Mouse (Mus musculus) limb, embryonic 13.5 days (tissue): ENCODE measurements around the gene Lsamp. TPM values are rescaled to one million over a fixed set of nuclear protein-coding genes. Genes with fewer than 3 reads are reported as not detected.
A peak's percentile ranks its signal among the peaks of the same experiment; 100 is the strongest.

Experiments used
- ATAC-seq: fragments of 200-750 bp; cut with Nextera tagmentation; 2 replicates; pipeline ENCODE4 v1.8.0; 2017; ENCODE audit warnings: low read depth, moderate number of reproducible peaks, moderate TSS enrichment; ENCODE audit not compliant: low FRiP score
- H3K27ac ChIP-seq: fragments of 300-500 bp; sonication (generic); 2 replicates; pipeline ENCODE4 v1.5.1; 2015; ENCODE audit warnings: inconsistent platforms, mild to moderate bottlenecking, moderate library complexity
- H3K27me3 ChIP-seq: fragments of 300-500 bp; sonication (generic); 2 replicates; pipeline ENCODE4 v1.6.1; 2015; ENCODE audit warnings: mild to moderate bottlenecking, inconsistent platforms
- H3K36me3 ChIP-seq: fragments of 300-500 bp; sonication (generic); 2 replicates; pipeline ENCODE4 v1.6.1; 2015; ENCODE audit warnings: inconsistent platforms, mild to moderate bottlenecking, moderate library complexity
- H3K4me1 ChIP-seq: fragments of 300-500 bp; sonication (generic); 2 replicates; pipeline ENCODE4 v1.6.1; 2015; ENCODE audit warnings: inconsistent platforms
- H3K4me2 ChIP-seq: fragments of 300-500 bp; sonication (generic); replicated peaks from 2 replicates; pipeline ENCODE4 v1.6.1; 2015; ENCODE audit warnings: inconsistent platforms, mild to moderate bottlenecking, moderate library complexity
- H3K4me3 ChIP-seq: fragments of 300-500 bp; sonication (generic); 2 replicates; pipeline ENCODE4 v1.5.1; 2015; ENCODE audit warnings: moderate library complexity, mild to moderate bottlenecking, inconsistent platforms
- H3K9ac ChIP-seq: fragments of 300-500 bp; sonication (generic); 2 replicates; pipeline ENCODE4 v1.6.1; 2015; ENCODE audit warnings: mild to moderate bottlenecking, inconsistent platforms
- H3K9me3 ChIP-seq: fragments of 300-500 bp; sonication (generic); 2 replicates; pipeline ENCODE4 v1.6.1; 2016; ENCODE audit warnings: inconsistent platforms
- WGBS: fragments of 180-500 bp; shearing (Covaris S2); methylation state at CpG from one replicate; pipeline ENCODE4 v1.1.7; 2015; 5-methylcytosine and 5-hydroxymethylcytosine counted together
- polyA plus RNA-seq: library from polyadenylated mRNA; unstranded; fragments of >200 nt; fragmentation: Nextera tagmentation; extraction: Ambion mirVana; gene quantifications from 2 replicates; pipeline ENCODE4 v1.2.1, GENCODE M21; 2015

The Lsamp gene
- polyA plus RNA-seq, 1 experiment from 2014 or later = 11.3 TPM

DNA sequence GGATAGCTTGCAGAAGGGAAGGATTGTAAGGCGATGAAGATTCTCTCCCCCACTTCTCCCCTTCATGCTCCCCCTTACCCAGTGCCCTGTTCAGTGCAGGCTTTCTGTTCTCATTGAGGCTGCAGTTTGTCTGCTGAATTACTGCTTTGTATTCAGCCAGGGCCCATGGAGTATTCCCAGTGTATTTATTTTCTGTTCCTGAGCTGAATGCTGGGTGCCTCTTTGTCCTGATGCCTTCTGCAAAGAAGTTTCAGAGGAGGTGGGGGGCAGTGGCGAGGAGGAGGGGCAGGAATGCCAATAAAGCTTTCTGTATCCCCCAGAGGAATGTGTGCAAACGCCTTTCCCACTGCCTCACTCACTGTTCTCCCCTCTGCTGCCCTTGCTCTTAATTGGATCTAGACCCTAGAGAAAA lies 1567.7 kb downstream of the Lsamp start:
- Histone ChIP-seq H3K27ac (no peak overlapping the region), H3K9me3 (no peaks in the 10 kb centered on the region), H3K9ac (no peak overlapping the region), H3K4me1 (peaks cover 11% of the 10 kb centered on the region), H3K4me2 (peak overlapping the region; percentile 38; the same call in 1 of the 2 replicates), H3K27me3 (no peaks in the 10 kb centered on the region), H3K36me3 (no peaks in the 10 kb centered on the region), H3K4me3 (no peak overlapping the region)
- ATAC-seq = peak; percentile 73
- WGBS = 13% methylated on average over 3 of the region's 3 CpGs

DNA sequence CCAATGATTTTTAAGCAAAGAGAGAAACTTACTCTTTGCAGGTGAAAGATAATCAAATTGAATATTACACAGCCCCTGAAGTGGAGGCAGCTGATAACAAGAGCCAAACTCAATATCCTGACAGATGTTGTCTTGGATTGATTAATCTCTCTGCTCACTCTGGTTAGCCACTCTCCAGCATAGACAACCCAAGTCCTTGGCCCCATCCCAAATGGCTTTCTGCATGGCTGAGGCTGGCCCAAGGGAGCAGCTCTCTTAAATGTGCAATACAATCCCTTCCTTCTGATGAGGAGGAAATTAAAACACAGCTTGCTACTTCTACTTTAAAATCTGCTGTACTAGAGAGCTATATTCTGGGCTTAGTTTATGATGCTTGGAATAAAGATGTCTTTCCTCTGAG lies 1572.9 kb downstream of the Lsamp start:
- Histone ChIP-seq H3K9me3 (no peaks in the 10 kb centered on the region), H3K27ac (no peak overlapping the region), H3K4me3 (no peak overlapping the region), H3K4me1 (peaks cover 4% of the 10 kb centered on the region), H3K27me3 (no peaks in the 10 kb centered on the region), H3K36me3 (no peaks in the 10 kb centered on the region), H3K4me2 (no peak overlapping the region), H3K9ac (no peak overlapping the region)
- no peak for ATAC-seq

DNA sequence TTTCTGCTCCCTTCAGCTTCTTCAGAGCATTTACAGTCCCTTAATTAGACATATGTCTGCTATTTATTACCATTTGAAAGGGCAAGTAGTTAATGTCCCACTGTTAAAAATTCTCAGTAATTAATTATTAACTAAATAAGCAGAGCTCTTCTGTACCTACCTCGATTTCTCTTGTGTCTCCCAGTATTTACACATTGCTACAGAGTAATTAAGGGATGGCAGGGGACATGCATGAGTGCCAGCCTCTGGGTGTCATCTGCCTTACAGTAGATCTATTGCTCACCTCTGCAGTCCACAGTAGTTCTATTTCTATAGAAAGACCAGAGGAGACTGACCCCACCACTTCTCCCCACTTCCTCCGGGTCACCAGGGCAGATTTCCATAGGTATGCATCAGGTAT lies 1581.1 kb downstream of the Lsamp start:
- no peak overlapping the region for H3K4me2 ChIP-seq
- no peaks in the 10 kb centered on the region for H3K4me1 ChIP-seq
- WGBS = 58% methylated on average over 2 of the region's 2 CpGs
- H3K27me3 ChIP-seq = no peaks in the 10 kb centered on the region
- ATAC-seq = no peak
- H3K9me3 ChIP-seq = no peaks in the 10 kb centered on the region
- H3K9ac ChIP-seq = no peak overlapping the region
- H3K27ac ChIP-seq = no peak overlapping the region
- no peak overlapping the region for H3K4me3 ChIP-seq
- H3K36me3 ChIP-seq = no peaks in the 10 kb centered on the region

DNA sequence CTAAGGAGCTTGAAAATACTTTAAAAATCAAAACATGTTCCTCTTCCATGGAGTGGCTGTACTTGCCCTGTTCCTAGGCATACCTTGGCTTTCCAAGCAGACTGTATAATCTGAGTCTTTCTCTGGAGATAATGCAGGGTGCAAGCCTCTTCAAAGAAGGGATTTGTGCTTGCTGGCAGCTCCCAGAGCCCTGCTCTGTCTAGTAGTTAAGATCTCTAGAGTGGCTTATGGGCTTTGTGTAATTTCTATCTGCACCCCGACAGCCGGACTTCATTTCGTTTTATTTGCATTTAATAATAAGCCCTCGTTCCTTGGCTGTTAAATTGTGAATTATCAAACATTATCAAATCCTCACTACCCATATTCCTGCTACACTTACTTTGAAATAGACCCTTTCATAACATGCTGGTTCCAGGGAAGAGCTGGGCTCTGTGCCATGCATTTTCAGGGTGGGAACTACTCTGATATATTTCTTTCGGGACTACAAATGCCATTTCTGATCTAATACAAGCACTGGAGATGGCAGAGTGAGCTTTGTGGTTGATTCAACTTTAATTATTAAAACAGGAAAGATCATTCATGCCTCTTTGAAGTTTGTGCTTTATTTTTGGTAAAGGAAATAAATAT lies 1604.6 kb downstream of the Lsamp start:
- H3K9me3 ChIP-seq = no peaks in the 10 kb centered on the region
- H3K4me2 ChIP-seq = no peak overlapping the region
- no peaks in the 10 kb centered on the region for H3K27me3 ChIP-seq
- 59% methylated on average over 5 of the region's 5 CpGs for WGBS
- no peaks in the 10 kb centered on the region for H3K36me3 ChIP-seq
- ATAC-seq = no peak
- H3K4me1 ChIP-seq = no peaks in the 10 kb centered on the region
- no peak overlapping the region for H3K4me3 ChIP-seq
- no peak overlapping the region for H3K9ac ChIP-seq
- no peak overlapping the region for H3K27ac ChIP-seq

DNA sequence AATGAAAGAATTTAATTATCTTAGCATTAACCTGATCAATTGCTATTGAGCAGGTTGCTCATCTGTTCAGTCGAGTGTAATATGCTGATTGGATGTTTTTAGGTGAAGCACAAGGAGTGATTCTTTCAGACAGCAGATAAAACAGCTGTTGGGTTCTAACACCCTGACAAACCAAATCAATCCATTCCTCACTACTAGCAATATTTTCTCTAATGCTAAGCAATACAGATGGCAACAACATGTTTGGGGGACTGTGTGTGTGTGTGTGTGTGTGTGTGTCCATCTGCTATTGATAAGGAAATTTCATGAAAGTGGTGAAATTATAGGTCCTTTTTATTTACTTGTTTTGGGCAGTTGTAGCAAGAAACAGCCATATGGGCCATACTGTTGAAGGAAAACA lies 1628.1 kb downstream of the Lsamp start:
- Histone ChIP-seq H3K9ac (no peak overlapping the region), H3K36me3 (no peaks in the 10 kb centered on the region), H3K27ac (no peak overlapping the region), H3K9me3 (no peaks in the 10 kb centered on the region), H3K4me1 (no peaks in the 10 kb centered on the region), H3K4me2 (no peak overlapping the region), H3K4me3 (no peak overlapping the region), H3K27me3 (no peaks in the 10 kb centered on the region)
- WGBS = 61% methylated on average over 1 of the region's 1 CpGs
- no peak for ATAC-seq

DNA sequence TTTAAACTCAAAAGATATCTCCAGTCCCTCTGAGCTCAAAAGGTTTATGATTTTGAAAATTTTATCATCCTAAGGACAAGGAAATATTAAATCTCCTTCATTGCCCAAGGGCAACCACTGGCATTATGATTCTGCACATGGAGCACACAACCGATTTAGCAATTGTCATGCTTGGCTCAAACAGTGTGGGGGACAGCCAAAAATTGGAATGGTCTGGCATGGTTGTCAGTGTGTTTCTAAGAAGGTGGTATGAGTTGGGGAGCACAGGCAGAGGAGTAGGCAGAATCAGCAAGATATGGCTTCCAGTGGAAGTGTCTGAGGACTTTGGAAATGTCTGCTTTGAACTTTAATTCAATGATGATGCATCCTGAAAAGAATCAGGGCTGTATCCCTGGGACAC lies 1639.7 kb downstream of the Lsamp start:
- WGBS = 86% methylated on average over 1 of the region's 1 CpGs
- no peak overlapping the region for H3K4me2 ChIP-seq
- no peaks in the 10 kb centered on the region for H3K9me3 ChIP-seq
- no peak overlapping the region for H3K27ac ChIP-seq
- H3K4me3 ChIP-seq = no peak overlapping the region
- no peak overlapping the region for H3K9ac ChIP-seq
- H3K4me1 ChIP-seq = no peaks in the 10 kb centered on the region
- ATAC-seq = no peak
- no peaks in the 10 kb centered on the region for H3K27me3 ChIP-seq
- H3K36me3 ChIP-seq = no peaks in the 10 kb centered on the region

DNA sequence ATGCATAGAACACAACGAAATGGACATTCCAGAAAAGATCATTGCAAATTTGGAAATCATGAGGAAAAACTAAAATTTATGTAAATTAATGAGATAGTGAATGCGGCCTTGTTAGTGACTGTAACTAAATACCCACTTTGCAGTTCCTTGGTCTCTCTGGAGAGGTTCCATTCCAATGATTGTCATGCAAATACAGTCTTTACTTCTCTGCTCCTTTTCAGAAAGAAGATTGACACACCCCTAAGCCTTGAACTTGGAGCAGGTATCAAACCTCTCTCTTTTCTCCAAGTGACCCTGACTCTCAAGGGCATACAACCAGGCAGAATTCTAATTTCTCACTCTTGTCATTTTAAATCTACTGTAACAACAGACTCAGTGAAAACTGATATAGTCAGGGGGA lies 1649.7 kb downstream of the Lsamp start:
- WGBS = 57% methylated on average over 2 of the region's 2 CpGs

DNA sequence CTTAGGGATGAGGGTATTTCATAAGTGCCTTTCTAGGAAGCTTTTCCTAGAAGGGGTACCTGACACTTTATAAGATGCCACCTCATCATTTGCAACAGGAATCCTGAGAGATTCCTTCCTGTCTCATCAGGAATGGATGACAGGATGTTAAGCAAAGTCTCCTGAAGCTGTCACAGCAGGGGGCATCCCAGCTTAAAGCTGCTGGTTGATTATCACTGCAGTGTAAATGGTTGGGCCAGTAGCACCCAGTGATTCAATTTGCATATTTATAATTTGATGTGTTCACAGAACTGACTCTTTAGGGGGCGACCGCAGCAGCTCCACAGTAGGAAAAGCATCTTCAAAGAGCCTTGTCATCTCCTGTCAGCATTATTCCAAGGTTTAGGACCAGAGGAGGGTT lies 1656.7 kb downstream of the Lsamp start:
- Histone ChIP-seq H3K4me3 (no peak overlapping the region), H3K27ac (no peak overlapping the region), H3K4me1 (no peaks in the 10 kb centered on the region), H3K4me2 (no peak overlapping the region), H3K27me3 (no peaks in the 10 kb centered on the region), H3K36me3 (no peaks in the 10 kb centered on the region), H3K9ac (no peak overlapping the region), H3K9me3 (no peaks in the 10 kb centered on the region)
- 55% methylated on average over 2 of the region's 2 CpGs for WGBS
- no peak for ATAC-seq

More for the DNA sequence above, 1649.7 kb downstream of the Lsamp start:
- H3K4me2 ChIP-seq = no peak overlapping the region
- no peaks in the 10 kb centered on the region for H3K9me3 ChIP-seq
- H3K27ac ChIP-seq = no peak overlapping the region
- H3K4me3 ChIP-seq = no peak overlapping the region
- H3K36me3 ChIP-seq = no peaks in the 10 kb centered on the region
- H3K4me1 ChIP-seq = no peaks in the 10 kb centered on the region
- no peak for ATAC-seq
- no peaks in the 10 kb centered on the region for H3K27me3 ChIP-seq
- no peak overlapping the region for H3K9ac ChIP-seq

DNA sequence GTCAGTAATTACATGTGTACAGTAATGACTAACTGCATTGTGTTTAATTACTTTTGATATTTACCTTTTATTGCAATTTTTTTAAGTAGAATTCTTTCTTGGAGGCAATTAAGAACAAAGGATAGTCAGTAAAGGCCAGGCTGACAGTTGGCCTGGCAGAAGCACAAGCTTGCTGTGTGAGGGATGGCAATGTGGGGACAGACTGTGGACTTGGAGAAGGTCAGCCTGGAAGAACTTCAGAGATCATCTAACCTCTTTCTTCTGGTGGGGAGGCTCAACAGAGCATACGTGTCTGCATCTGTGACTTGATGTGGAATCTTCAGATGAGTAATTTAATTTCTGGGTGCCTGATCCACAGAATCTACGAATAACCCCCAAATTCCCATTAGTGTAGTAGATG lies 1669.1 kb downstream of the Lsamp start:
- Histone ChIP-seq H3K27me3 (no peaks in the 10 kb centered on the region), H3K4me1 (no peaks in the 10 kb centered on the region), H3K4me2 (no peak overlapping the region), H3K4me3 (no peak overlapping the region), H3K9me3 (no peaks in the 10 kb centered on the region), H3K9ac (no peak overlapping the region), H3K27ac (no peak overlapping the region), H3K36me3 (no peaks in the 10 kb centered on the region)
- ATAC-seq = no peak
- WGBS = 94% methylated on average over 2 of the region's 2 CpGs

DNA sequence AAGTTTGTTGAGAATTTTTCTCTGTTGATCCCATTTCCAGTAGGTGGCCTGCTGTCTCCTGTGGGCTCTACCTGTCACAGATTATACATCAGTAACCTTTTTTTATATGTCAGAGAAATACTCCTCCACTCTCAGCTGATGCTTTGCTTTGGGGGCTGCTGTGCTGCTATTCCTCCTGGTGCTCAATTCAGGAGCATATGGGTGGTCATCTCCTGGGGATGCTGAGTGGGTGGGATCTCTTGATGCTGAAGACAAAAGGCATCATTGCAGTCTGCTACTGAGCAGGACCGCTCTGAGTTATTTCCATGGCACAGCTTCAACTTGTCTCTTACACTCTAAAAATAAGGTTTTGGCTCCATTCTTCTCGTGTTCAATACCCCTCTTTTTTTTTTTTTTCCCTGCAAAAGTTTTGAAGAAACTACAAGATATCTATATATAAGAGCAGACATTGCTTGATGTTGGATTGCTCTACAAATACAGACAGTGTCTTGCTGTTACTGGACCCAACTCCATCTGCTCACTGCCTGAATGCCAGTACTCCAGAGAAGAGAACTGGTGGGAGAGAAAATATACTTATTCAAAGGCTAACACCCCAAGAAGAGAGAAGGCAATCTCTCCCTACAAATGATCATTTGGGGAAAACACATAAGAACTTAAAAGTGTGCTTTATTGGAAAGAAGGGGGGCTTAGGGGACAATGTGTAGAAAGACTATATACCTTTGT lies 1690.3 kb downstream of the Lsamp start:
- Histone ChIP-seq H3K9ac (no peak overlapping the region), H3K4me2 (no peak overlapping the region), H3K27ac (no peak overlapping the region), H3K27me3 (no peaks in the 10 kb centered on the region), H3K4me3 (no peak overlapping the region), H3K4me1 (no peaks in the 10 kb centered on the region), H3K9me3 (no peaks in the 10 kb centered on the region), H3K36me3 (no peaks in the 10 kb centered on the region)
- 70% methylated on average over 2 of the region's 2 CpGs for WGBS
- ATAC-seq = no peak

DNA sequence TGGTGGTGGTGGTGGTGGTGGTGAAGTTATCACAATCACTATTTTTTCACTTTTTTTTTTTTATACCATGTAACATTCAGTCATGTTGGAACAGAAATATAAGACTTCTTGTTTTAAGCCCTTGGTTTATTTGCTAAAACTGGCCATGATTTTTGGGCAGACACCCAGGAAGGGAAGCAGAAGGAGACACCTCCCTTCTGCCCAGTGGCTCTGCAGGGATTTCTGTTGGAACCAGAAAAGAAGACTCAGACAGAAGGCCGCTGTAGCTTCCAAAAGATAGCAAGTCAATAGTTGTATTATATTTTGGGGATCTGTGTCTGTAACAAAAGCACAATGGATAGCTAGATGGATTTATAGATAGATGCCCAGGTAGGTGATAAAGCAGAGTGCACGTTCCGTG lies 1691.6 kb downstream of the Lsamp start:
- no peaks in the 10 kb centered on the region for H3K36me3 ChIP-seq
- no peak overlapping the region for H3K9ac ChIP-seq
- no peak overlapping the region for H3K4me2 ChIP-seq
- 92% methylated on average over 3 of the region's 3 CpGs for WGBS
- no peak overlapping the region for H3K4me3 ChIP-seq
- no peak overlapping the region for H3K27ac ChIP-seq
- no peaks in the 10 kb centered on the region for H3K27me3 ChIP-seq
- H3K9me3 ChIP-seq = no peaks in the 10 kb centered on the region
- no peak for ATAC-seq
- no peaks in the 10 kb centered on the region for H3K4me1 ChIP-seq

DNA sequence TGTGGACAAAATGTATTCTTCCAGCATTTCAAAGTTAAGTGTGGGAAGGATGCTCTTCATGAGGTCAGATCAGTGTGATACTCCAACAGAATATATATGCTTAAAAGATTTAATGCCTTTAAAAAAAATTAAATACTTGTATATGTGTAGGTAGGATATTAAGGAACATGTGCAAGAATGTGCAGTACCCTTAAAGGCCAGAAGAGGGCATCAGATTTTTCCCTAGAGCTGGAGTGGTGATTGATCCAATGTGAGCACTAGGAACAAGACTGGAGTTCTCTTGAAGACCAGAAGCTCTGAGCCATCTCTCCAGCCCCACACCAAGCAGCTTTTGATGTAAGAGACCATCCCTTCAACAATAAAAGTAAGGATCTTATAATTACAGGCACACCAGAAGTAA lies 1708.3 kb downstream of the Lsamp start:
- Histone ChIP-seq H3K9me3 (no peaks in the 10 kb centered on the region), H3K4me2 (no peak overlapping the region), H3K4me3 (no peak overlapping the region), H3K36me3 (no peaks in the 10 kb centered on the region), H3K27me3 (no peaks in the 10 kb centered on the region), H3K4me1 (no peaks in the 10 kb centered on the region), H3K9ac (no peak overlapping the region), H3K27ac (no peak overlapping the region)
- ATAC-seq = no peak
